Mouse (Mus musculus) retina, postnatal 1 day (tissue): Measurements from ENCODE around the gene Serpinb3b.
"Not testable (repeated sequence)": the region's sequence is repeated elsewhere in the genome, so short reads cannot be mapped to it uniquely, and the experiment has no call there.

ENCODE experiments used
- DNase-seq: peaks from one replicate; pipeline ENCODE4 v3.0.0-alpha.2; 2012

The Serpinb3b gene

GRCm38 (mm10) chr1:107278261-107278660 is at the start of gene Serpinb3b, which contains the start of gene Serpinb3c:
Gene Serpinb3b (minus strand): TSS chr1:107278361.
Gene Serpinb3c (minus strand): TSS chr1:107278371.
- not testable (repeated sequence) for DNase-seq

DNA sequence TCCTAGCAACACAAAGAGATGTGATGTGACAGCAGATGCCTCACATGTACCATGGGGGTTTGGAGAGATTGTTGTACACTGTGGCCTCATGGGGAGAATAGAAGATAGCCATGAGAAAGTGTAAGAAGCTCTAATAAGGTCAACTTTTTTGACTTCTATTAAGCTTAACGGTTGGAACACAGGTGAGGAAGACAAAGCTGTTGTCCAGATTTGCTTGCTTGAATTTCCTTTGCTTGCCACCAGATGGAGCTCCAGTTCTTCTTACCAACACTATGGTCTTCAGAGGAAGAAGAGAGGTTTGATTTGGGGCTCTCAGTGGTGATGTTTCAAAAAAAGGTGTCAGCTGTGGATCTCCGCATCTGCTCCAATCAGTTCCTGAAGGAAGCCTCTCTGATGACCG is 35.0 kb downstream of the Serpinb3b start:
- peak; percentile 8 for DNase-seq

GRCm38 (mm10) chr1:107217276-107217675 is 60.9 kb downstream of the Serpinb3b start:
- DNase-seq = not testable (repeated sequence)

- not testable (repeated sequence) for DNase-seq
These were observed 150.7 kb downstream of the Serpinb3b start for GRCm38 (mm10) chr1:107127453-107127852.
